Mouse (Mus musculus): ENCODE data around the gene Vgll4.

The Vgll4 gene

DNA sequence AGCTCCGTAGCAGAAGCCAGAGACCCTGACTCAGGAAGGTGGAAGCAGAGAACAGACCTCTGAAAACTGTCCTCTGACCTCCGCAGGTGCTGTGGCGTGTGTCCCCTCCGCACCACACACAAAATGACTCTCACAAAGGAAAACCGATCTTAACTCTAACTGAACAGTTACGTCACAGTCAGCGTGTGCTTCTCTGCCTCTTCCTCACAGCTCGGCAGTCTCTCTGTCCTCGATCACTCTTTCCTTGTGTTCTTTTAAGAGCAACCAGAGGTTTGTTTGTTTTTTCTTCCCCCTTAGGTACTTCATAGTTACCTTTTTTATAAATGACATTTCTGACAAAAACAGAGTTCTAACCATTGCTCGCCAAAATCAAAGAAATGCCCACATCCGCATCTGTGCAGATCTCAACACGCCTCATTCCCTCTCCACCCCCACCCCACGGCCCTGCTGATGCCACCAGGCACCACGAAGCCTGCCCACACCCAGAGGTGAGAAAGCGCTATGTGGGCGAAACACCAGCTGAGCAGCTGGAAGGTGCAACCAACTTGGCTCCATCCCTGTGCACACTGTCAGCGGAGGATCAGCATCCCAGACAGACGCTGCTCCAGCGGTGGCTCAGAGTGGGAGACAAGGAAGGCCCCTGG lies 33.4 kb downstream of the Vgll4 start:
- no peak for DNase-seq

DNA sequence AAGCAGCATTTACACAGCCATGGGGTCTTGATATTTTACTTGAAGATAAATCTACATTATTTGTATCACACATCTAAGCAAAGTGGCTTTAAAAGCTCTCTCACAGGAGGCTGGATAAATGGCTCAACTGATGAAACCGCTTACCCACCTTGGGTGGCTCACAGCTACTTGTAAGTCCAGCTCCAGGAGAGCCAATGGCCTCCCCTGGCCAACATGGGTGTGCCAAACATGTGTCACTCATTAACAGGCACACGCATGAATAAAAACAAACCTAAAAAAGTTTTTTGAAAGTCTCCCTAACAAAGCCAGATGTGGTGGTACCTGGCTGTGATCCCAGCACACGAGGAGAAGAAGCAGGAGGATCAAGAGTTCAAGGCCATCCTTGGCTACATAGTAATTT lies 34.4 kb downstream of the Vgll4 start:
- no peak for DNase-seq

- DNase-seq, result no peak
Measured at GRCm38 (mm10) chr6:114934045-114934444, 35.7 kb downstream of the Vgll4 start.

GRCm38 (mm10) chr6:114932991-114933392 lies 36.8 kb downstream of the Vgll4 start:
- DNase-seq, result no peak

- DNase-seq, result no peak
Measured at GRCm38 (mm10) chr6:114932116-114932500, 37.7 kb downstream of the Vgll4 start.

GRCm38 (mm10) chr6:114931212-114932115 lies 38.3 kb downstream of the Vgll4 start:
- no peak for DNase-seq

DNA sequence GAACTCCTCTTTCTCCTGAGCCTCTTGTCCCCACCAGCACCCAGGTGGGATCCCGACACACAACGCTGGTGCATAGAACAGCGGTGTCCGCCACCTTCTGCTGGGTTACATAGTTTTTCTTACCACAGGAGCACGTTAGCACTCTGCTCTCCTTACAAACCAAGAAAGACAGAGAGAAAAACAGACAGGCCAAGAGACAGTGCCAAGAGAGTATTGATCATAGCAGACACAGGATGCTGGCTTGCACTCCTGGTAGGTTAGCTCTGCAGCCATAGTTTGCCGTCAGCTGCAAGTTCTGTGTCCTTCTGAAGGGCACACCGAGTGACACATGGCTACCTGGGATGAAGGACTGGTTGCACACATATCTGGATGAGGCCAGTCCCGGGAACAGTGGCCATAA lies 39.1 kb downstream of the Vgll4 start:
- no peak for DNase-seq

DNA sequence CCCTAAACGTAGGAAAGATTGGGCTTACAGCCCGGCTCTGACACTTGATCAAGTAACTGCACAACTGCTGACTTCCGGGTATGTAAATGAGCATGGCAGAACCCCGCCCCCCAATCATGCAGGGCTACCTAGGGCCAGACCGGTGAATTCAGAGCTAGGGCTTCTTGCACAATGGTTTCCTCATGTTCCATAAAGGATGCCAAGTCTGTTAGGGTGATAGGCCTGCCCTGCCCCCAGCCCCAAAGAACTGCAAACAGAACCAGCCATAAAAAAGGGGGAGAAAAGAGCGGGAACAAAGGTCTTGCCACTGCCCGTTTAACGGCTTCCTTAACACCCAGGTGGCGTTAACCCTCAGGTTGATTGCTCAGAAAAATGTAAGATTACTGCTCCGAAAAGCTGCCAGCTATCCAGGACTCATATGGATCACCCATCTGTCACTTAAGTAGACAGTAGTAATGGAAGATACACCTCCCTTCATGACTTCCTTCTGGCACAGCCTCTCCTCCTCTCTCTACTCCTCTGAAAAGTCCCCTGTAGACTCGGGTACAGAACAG lies 39.7 kb downstream of the Vgll4 start:
- DNase-seq, result no peak

DNA sequence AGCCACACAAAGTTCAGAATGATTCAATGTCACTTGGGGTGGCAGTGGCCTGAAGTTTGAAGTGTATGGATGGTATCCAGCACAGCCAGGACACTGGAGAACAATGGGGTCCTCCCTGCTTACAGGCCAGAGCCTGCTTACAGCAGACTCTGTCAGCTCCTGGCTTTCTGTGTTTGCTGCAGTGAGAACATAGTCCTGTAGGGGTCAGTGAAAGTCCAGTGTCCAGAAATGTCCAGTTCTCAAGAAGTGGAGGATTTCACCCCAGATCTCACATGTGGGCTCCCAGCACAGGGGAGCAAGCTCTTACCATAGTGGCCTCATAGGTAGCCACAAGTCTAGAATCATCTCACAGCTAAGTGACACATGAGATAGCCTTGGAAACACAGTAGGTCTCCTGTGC lies 40.4 kb downstream of the Vgll4 start:
- DNase-seq, result peak; percentile 72

DNA sequence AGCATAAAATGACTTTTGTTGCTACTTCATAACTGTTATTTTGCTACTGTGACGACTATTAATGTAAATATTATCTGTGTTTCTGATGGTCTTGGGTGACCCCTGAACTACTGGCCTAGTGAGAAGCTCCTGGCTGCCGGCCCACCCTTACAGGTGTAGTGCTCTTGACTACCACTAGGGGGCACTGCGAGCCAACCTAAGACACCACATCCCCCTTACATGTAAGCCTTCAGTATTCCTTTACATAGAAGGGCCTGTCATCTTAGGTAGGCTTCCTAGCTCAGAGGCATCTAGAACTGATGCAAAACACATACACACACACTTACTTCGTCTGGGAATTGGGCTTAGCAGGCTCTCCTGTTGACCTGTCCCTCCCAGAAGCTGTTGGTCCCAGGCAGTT lies 41.3 kb downstream of the Vgll4 start:
- peak; percentile 76 for DNase-seq

GRCm38 (mm10) chr6:114927400-114927799 lies 42.4 kb downstream of the Vgll4 start:
- no peak for DNase-seq

DNA sequence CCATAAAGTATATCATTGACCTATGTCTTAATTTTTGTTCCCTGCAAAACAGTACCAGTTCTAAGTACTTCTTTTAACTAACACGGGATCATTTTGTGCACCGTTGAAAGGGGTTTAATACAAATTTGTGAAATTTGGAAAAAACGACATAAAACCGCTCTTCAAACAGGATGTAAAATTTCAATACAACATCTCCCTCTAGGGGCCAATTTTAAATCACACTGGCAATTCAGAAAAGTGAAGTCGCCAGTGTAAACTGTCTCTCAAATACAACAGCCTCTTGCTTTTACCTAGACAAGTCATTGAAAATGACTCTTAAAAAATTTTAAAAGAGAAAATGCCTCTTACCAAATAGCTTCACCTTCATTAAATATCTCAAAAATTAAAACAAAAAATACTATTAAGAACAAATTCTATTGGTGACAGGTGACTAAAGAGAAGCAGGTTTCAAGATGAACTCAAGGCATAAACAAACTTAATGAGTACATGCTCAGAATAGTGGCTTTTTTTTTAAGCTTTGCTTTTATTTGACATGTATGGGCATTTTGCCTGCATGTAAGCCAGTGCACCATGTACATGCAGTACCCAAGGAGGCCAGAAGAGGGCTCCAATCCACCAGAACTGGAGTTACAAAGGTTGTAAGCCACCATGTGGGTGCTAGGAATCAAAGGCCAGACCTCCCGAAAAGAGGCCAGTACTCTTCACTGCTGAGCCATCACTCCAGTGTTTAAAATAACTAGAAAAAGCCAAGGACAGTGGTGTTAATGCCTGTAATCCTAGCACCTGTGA lies 43.2 kb downstream of the Vgll4 start:
- peak; percentile 70 for DNase-seq

- DNase-seq, result no peak
Measured at GRCm38 (mm10) chr6:114925196-114925595, 44.6 kb downstream of the Vgll4 start.

- DNase-seq, result peak; percentile 49
Measured at GRCm38 (mm10) chr6:114922355-114923096, 47.3 kb downstream of the Vgll4 start.

DNA sequence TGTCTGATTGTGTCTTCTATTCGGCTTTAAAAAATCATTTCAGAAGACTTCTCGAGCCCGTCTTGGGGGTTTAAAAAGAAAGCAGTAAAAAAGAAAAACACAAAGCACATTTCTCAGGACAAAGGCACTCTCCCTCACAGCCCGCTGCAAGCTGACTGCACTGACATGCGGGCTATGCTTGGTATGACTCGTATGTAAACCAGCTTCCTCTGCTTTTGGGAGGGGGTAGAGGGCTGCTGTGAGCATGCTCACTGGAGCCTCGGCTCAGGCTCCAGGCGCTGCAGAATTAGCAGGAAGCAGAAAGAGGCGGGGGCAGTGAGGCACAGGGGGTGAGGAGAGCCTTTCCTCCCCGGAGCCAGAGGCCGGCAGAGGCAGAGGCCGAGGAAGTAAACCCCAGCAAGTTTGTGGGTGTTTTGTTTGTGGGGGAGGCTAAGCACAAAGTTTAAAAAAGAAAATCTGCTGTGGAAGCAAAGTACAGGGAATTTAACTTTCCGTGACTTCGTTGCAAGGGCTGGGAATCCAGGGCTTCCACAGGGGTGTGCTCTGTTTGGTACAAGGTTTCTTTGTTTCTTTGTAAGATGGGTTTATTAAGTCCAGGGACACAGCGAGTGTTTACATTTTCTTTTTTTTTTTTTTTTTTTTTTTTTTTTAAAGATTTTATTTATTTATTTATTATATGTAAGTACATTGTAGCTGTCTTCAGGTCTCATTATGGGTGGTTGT lies 48.0 kb downstream of the Vgll4 start:
- DNase-seq, result peak; percentile 95

- peak; percentile 77 for DNase-seq
Measured at GRCm38 (mm10) chr6:114920523-114921445, 49.0 kb downstream of the Vgll4 start.

- peak; percentile 37 for DNase-seq
Measured at GRCm38 (mm10) chr6:114919670-114920313, 50.0 kb downstream of the Vgll4 start.

GRCm38 (mm10) chr6:114918994-114919393 lies 50.8 kb downstream of the Vgll4 start:
- DNase-seq, result no peak

DNA sequence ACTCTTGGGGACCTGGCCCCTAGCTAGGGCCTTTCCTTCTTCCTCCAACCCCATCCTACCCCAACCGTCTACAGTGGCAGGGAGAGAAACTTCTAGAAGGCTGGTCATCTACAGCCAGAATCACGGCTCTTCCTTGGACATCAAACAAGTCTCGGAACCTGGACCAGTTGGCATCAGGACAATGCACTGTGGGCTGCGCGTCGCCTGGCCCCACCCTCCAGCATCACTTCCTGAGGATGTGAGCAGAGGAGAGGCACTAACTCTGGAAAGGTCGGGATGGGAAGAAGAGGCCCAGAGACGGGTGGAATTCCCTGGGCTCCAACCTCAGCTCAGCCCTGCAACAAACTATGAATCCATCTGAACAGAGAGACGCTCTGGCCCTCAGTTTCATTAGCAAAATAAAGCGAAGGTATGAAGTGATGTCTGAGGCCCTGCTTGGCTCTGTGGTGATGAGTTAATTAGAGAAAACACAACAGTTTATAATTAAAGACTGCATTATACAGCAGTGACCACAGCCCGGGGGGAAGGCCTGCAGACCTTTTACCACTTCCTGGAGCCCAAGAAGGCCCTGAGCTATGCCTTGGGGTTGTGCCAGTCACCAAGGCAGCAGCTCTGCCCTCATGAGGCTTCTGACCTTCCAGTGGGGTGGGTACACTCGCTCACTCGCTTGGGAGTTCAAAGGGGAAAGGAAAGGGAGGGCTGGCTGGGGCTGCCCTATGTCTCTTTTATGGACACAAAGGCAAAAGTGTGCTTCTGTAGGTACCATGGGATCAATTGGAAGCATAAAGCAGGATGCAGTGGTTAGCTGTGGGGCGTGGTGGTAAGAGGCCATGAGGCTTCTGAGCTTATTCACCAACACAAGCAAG lies 51.8 kb downstream of the Vgll4 start:
- no peak for DNase-seq

All from embryo, embryonic 11 days (tissue).